Mouse (Mus musculus) small intestine, adult 2 months (tissue): ENCODE results near the gene Shisa9. TPM values are rescaled to one million over a fixed set of nuclear protein-coding genes. Genes with fewer than 3 reads are reported as not detected.

Experiments
- H3K27ac ChIP-seq: fragments of 200-500 bp; 2 replicates; pipeline ENCODE4 v1.5.1; 2012; ENCODE audit warnings: low read depth, low read length, control low read depth, inconsistent platforms; ENCODE audit not compliant: insufficient read depth
- H3K27me3 ChIP-seq: fragments of 200-500 bp; 2 replicates; pipeline ENCODE4 v1.6.1; 2012; ENCODE audit warnings: mild to moderate bottlenecking, moderate library complexity, low read length, inconsistent platforms; ENCODE audit not compliant: control insufficient read depth, insufficient read depth
- H3K36me3 ChIP-seq: fragments of 200-500 bp; 2 replicates; pipeline ENCODE4 v1.6.1; 2012; ENCODE audit warnings: mild to moderate bottlenecking, low read length, control low read depth, inconsistent platforms; ENCODE audit not compliant: control insufficient read depth, insufficient read depth
- H3K4me1 ChIP-seq: fragments of 200-500 bp; 2 replicates; pipeline ENCODE4 v1.6.1; 2012; ENCODE audit warnings: low read length, inconsistent platforms, mixed read lengths; ENCODE audit not compliant: control insufficient read depth, insufficient read depth, insufficient read length
- H3K4me3 ChIP-seq: fragments of 200-500 bp; 2 replicates; pipeline ENCODE4 v1.5.1; 2012; ENCODE audit warnings: low read depth, mild to moderate bottlenecking, control low read depth, inconsistent platforms, low read length, moderate library complexity
- CTCF ChIP-seq: fragments of 200-500 bp; IDR thresholded peaks from 2 replicates; pipeline ENCODE4 v1.5.1; 2012; ENCODE audit warnings: low read depth, mild to moderate bottlenecking, control low read depth, inconsistent platforms, low read length, moderate library complexity, mixed read lengths; ENCODE audit not compliant: insufficient replicate concordance, insufficient read length; ENCODE audit errors: extremely low read depth
- POLR2A ChIP-seq: fragments of 200-500 bp; IDR thresholded peaks from 2 replicates; pipeline ENCODE4 v1.6.1; 2012; ENCODE audit warnings: low read depth, mild to moderate bottlenecking, control low read depth, inconsistent platforms, low read length, moderate library complexity
- WGBS: fragments of 180-500 bp; shearing (Covaris S2); methylation state at CpG from one replicate; pipeline ENCODE4 v1.1.7; 2018; 5-methylcytosine and 5-hydroxymethylcytosine counted together
- polyA plus RNA-seq: library from polyadenylated mRNA; depleted of rRNA; stranded (reverse); fragments of >200 nt; gene quantifications from 2 replicates; pipeline ENCODE4 v1.2.3, GENCODE M21; 2012

Shisa9 gene
- polyA plus RNA-seq, 1 experiment: 0.03 TPM

GRCm38 (mm10) chr16:12233288-12233687 lies 249.4 kb downstream of the Shisa9 start:
- H3K27ac ChIP-seq: no peak overlapping the region
- 45% methylated on average over 3 of the region's 3 CpGs for WGBS
- no peaks in the 10 kb centered on the region for H3K27me3 ChIP-seq
- H3K4me1 ChIP-seq: no peaks in the 10 kb centered on the region
- no peaks in the 10 kb centered on the region for H3K36me3 ChIP-seq
- H3K4me3 ChIP-seq: no peak overlapping the region
- TF ChIP-seq POLR2A: no peak
- no peak for TF ChIP-seq CTCF

- H3K4me3 ChIP-seq: no peak overlapping the region
- H3K36me3 ChIP-seq: no peaks in the 10 kb centered on the region
- no peaks in the 10 kb centered on the region for H3K27me3 ChIP-seq
- 55% methylated on average over 2 of the region's 2 CpGs for WGBS
- TF ChIP-seq CTCF (no peak), POLR2A (no peak)
- no peak overlapping the region for H3K27ac ChIP-seq
- no peaks in the 10 kb centered on the region for H3K4me1 ChIP-seq
These were observed 250.4 kb downstream of the Shisa9 start for GRCm38 (mm10) chr16:12234289-12234688.

- H3K4me3 ChIP-seq: no peak overlapping the region
These were observed 254.7 kb downstream of the Shisa9 start for GRCm38 (mm10) chr16:12238611-12239010.

GRCm38 (mm10) chr16:12259361-12259760 lies 275.4 kb downstream of the Shisa9 start:
- Histone ChIP-seq H3K27me3 (no peaks in the 10 kb centered on the region), H3K4me1 (no peaks in the 10 kb centered on the region), H3K4me3 (no peak overlapping the region), H3K27ac (no peak overlapping the region), H3K36me3 (no peaks in the 10 kb centered on the region)
- no peak for TF ChIP-seq POLR2A
- no peak for TF ChIP-seq CTCF
- WGBS: 26% methylated on average over 2 of the region's 2 CpGs

More at GRCm38 (mm10) chr16:12238611-12239010, 254.7 kb downstream of the Shisa9 start:
- no peaks in the 10 kb centered on the region for H3K27me3 ChIP-seq
- no peaks in the 10 kb centered on the region for H3K4me1 ChIP-seq
- TF ChIP-seq POLR2A: no peak
- TF ChIP-seq CTCF: no peak
- WGBS: 39% methylated on average over 4 of the region's 4 CpGs
- no peaks in the 10 kb centered on the region for H3K36me3 ChIP-seq
- H3K27ac ChIP-seq: no peak overlapping the region

GRCm38 (mm10) chr16:12265828-12266227 lies 281.9 kb downstream of the Shisa9 start:
- Histone ChIP-seq H3K27me3 (no peaks in the 10 kb centered on the region), H3K4me1 (no peaks in the 10 kb centered on the region), H3K4me3 (no peak overlapping the region), H3K36me3 (no peaks in the 10 kb centered on the region), H3K27ac (no peak overlapping the region)
- no peak for TF ChIP-seq CTCF
- TF ChIP-seq POLR2A: no peak
- WGBS: 81% methylated on average over 2 of the region's 2 CpGs

GRCm38 (mm10) chr16:12300523-12300922 lies 316.6 kb downstream of the Shisa9 start:
- no peak overlapping the region for H3K4me3 ChIP-seq
- no peaks in the 10 kb centered on the region for H3K27me3 ChIP-seq
- H3K27ac ChIP-seq: no peak overlapping the region
- 54% methylated on average over 5 of the region's 5 CpGs for WGBS
- no peaks in the 10 kb centered on the region for H3K4me1 ChIP-seq
- TF ChIP-seq CTCF (no peak), POLR2A (no peak)
- H3K36me3 ChIP-seq: no peaks in the 10 kb centered on the region

GRCm38 (mm10) chr16:12303420-12303819 lies 319.5 kb downstream of the Shisa9 start:
- no peak overlapping the region for H3K27ac ChIP-seq
- TF ChIP-seq POLR2A: no peak
- TF ChIP-seq CTCF: no peak
- H3K4me3 ChIP-seq: no peak overlapping the region
- H3K27me3 ChIP-seq: no peaks in the 10 kb centered on the region
- no peaks in the 10 kb centered on the region for H3K4me1 ChIP-seq
- H3K36me3 ChIP-seq: no peaks in the 10 kb centered on the region

- Histone ChIP-seq H3K4me3 (no peak overlapping the region), H3K27ac (no peak overlapping the region), H3K27me3 (no peaks in the 10 kb centered on the region), H3K4me1 (no peaks in the 10 kb centered on the region), H3K36me3 (no peaks in the 10 kb centered on the region)
- TF ChIP-seq CTCF (no peak), POLR2A (no peak)
- 54% methylated on average over 3 of the region's 3 CpGs for WGBS
These were observed 323.5 kb downstream of the Shisa9 start for GRCm38 (mm10) chr16:12307318-12307965.
